Mouse (Mus musculus): Measurements from ENCODE around the gene Ube2q2.

DNA sequence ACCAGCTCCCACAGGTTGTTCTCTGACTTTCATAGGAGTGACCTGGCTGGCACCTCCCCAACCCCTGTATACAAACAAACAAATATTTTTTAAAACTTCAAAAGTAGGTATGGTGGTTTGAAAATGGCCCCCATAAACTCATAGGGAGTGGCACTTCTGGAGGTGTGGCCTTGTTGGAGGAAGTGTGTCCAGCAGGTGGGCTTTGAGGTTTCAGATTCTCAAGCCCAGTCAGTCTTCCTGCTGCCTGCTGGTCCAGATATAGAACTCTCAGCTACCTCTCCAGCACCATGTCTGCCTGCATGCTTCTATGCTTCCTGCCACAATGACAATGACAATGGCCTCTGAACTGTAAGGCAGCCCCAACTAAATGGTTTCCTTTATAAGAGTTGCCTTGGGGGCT, 16.8 kb upstream of the Ube2q2 start:
- TF ChIP-seq CTCF (IDR thresholded peaks at IDR 0.05; ENCODE audit: control insufficient read depth, insufficient read depth, insufficient replicate concordance, low read depth, low read length): no peak
- no peak for TF ChIP-seq POLR2A (IDR thresholded peaks at IDR 0.05; ENCODE audit: control insufficient read depth, low read depth, low read length)

All from testis, adult 2 months (tissue).